Mouse (Mus musculus) C2C12 (cell line): ENCODE measurements at regions not wholly inside any gene's neighbourhood (a gene's known extent, or its start where the extent isn't known, plus 50 kb on each side); places are given as distances from the start of the nearest gene placed in this dataset.

Source experiments
- CEBPB ChIP-seq: IDR thresholded peaks from one replicate; pipeline ENCODE4 v1.6.1; 2011; ENCODE audit warnings: low read depth, mild to moderate bottlenecking, control low read depth, moderate library complexity
- CTCF ChIP-seq: IDR thresholded peaks from one replicate; pipeline ENCODE4 v1.5.1; 2011; ENCODE audit not compliant: control insufficient read depth, insufficient read depth, insufficient read length
- USF1 ChIP-seq: IDR thresholded peaks from one replicate; pipeline ENCODE4 v1.6.1; 2011; ENCODE audit warnings: low read depth, mild to moderate bottlenecking, control low read depth, moderate library complexity

GRCm38 (mm10) chr8:113140021-113140420 lies 495.4 kb upstream of the Mon1b start:
- TF ChIP-seq USF1, result no peak
- no peak for TF ChIP-seq CTCF
- TF ChIP-seq CEBPB, result no peak
